Mouse (Mus musculus) lung, postnatal 0 days (tissue): ENCODE data around the gene Rrnad1. TPM values are rescaled to one million over a fixed set of nuclear protein-coding genes. Genes with fewer than 3 reads are reported as not detected.
A peak's percentile ranks its signal among the peaks of the same experiment; 100 is the strongest.

Experiments
- ATAC-seq: fragments of 200-750 bp; cut with Nextera tagmentation; 2 replicates; pipeline ENCODE4 v1.8.0; 2017; ENCODE audit warnings: moderate library complexity
- DNase-seq: peaks from one replicate; pipeline ENCODE4 v3.0.0-alpha.2; 2016; ENCODE audit warnings: low spot score
- H3K27ac ChIP-seq: fragments of 300-500 bp; sonication (generic); 2 replicates; pipeline ENCODE4 v1.5.1; 2014; ENCODE audit warnings: antibody characterized with exemption, mild to moderate bottlenecking, low read length, mixed read lengths
- H3K27me3 ChIP-seq: fragments of 300-500 bp; sonication (generic); replicated peaks from 2 replicates; pipeline ENCODE4 v1.6.1; 2014; ENCODE audit warnings: low read length, mixed read lengths; ENCODE audit not compliant: insufficient read depth
- H3K36me3 ChIP-seq: fragments of 300-500 bp; sonication (generic); 2 replicates; pipeline ENCODE4 v1.6.1; 2014; ENCODE audit warnings: low read length, mixed read lengths; ENCODE audit not compliant: insufficient read depth
- H3K4me1 ChIP-seq: fragments of 300-500 bp; sonication (generic); 2 replicates; pipeline ENCODE4 v1.6.1; 2014; ENCODE audit warnings: antibody characterized with exemption, low read depth, low read length, mixed read lengths; ENCODE audit not compliant: insufficient read depth
- H3K4me2 ChIP-seq: fragments of 300-500 bp; sonication (generic); replicated peaks from 2 replicates; pipeline ENCODE4 v1.6.1; 2014; ENCODE audit warnings: low read depth, mild to moderate bottlenecking, low read length, moderate library complexity, mixed read lengths
- H3K4me3 ChIP-seq: fragments of 300-500 bp; sonication (generic); 2 replicates; pipeline ENCODE4 v1.5.1; 2014; ENCODE audit warnings: low read depth, low read length
- H3K9ac ChIP-seq: fragments of 300-500 bp; sonication (generic); replicated peaks from 2 replicates; pipeline ENCODE4 v1.6.1; 2014; ENCODE audit warnings: low read depth, mild to moderate bottlenecking
- H3K9me3 ChIP-seq: fragments of 300-500 bp; sonication (generic); 2 replicates; pipeline ENCODE4 v1.6.1; 2016; ENCODE audit warnings: low read length, mixed read lengths
- CTCF ChIP-seq: IDR thresholded peaks from 2 replicates; pipeline ENCODE4 v1.5.1; 2016; ENCODE audit warnings: antibody characterized with exemption, mild to moderate bottlenecking
- EP300 ChIP-seq: IDR thresholded peaks from 2 replicates; pipeline ENCODE4 v1.6.1; 2016; ENCODE audit warnings: antibody characterized with exemption, mild to moderate bottlenecking, control low read depth
- WGBS: fragments of 180-500 bp; shearing (Covaris S2); extraction: QIAGEN DNeasy Blood & Tissue Kit; methylation state at CpG from one replicate; pipeline ENCODE4 v1.1.7; 2014; 5-methylcytosine and 5-hydroxymethylcytosine counted together
- polyA plus RNA-seq: library from polyadenylated mRNA; unstranded; fragments of >200 nt; fragmentation: Nextera tagmentation; extraction: Ambion mirVana; gene quantifications from 2 replicates; pipeline ENCODE4 v1.2.1, GENCODE M21; 2015

Gene Rrnad1
- polyA plus RNA-seq, 1 experiment from 2014 or later, result 11.2 TPM

DNA sequence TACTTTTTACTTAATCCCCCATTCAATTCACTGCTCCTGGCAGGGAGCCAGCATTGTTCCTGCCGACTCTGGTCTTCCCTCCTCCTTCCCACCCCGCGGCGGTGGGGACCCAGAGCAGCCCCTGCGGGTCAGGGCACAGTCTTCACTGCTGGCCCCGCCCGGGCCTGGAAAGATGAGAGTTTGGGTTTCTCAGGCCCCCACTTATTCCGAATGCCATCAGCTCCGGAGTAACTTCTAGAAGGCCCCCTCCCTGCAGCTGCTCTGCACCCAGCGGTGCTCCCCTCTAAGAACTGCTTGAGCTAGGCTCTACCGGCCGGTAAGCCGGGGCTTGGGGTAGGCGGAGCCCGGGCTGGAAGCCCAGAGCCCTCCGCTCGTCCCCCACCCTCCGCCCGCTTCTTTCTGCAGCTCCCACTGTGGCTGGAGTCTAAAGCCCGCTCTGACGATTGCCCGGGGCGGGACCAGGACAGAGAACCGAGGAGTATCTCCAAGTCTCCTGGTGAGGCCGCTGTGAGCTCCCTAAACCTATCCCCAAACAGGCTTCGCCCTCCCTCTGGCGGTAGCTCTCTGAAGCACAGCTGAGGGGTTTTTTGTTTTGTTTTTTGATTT is 30.2 kb upstream of the Rrnad1 start:
- TF ChIP-seq CTCF, result peak; percentile 98
- no peak for TF ChIP-seq EP300
- Histone ChIP-seq H3K4me3 (peak overlapping the region; percentile 49), H3K36me3 (no peaks in the 10 kb centered on the region), H3K27ac (peak overlapping the region; percentile 51; the same call in 1 of the 2 replicates), H3K9ac (peak overlapping the region; percentile 32; the same call in 1 of the 2 replicates), H3K27me3 (no peaks in the 10 kb centered on the region), H3K9me3 (no peaks in the 10 kb centered on the region), H3K4me2 (peak overlapping the region; percentile 92), H3K4me1 (no peaks in the 10 kb centered on the region; the same call in 1 of the 2 replicates)
- peak; percentile 98 for DNase-seq
- WGBS, result 2% methylated on average over 27 of the region's 27 CpGs
- peak; percentile 98 for ATAC-seq

DNA sequence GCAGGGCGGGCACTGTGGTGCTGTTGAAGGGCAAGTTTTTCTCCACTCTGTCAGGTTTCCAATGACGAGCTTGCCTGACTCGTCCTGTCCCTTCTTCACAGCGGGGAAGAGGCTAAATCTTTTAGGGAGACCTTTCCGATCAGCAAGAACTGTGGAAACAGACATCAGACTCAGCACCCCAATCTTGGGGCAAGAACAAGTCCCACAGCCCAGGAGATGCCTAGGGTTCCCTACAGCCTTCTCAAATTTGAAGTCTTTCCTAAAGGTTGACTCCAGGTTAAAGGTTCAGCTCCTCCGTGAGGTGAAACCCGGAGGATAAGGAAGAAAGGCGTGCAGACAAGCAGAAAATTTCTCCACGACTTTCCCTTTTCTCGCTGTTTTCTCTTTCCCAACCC is 29.7 kb upstream of the Rrnad1 start:
- Histone ChIP-seq H3K9me3 (no peaks in the 10 kb centered on the region), H3K4me2 (peak overlapping the region; percentile 92), H3K27ac (peak overlapping the region; percentile 51; the same call in 1 of the 2 replicates), H3K27me3 (no peaks in the 10 kb centered on the region), H3K36me3 (no peaks in the 10 kb centered on the region), H3K9ac (peak overlapping the region; percentile 32; the same call in 1 of the 2 replicates), H3K4me1 (no peaks in the 10 kb centered on the region; the same call in 1 of the 2 replicates), H3K4me3 (peak overlapping the region; percentile 49)
- no peak for ATAC-seq
- 6% methylated on average over 10 of the region's 10 CpGs for WGBS
- TF ChIP-seq CTCF (no peak), EP300 (no peak)
- no peak for DNase-seq

DNA sequence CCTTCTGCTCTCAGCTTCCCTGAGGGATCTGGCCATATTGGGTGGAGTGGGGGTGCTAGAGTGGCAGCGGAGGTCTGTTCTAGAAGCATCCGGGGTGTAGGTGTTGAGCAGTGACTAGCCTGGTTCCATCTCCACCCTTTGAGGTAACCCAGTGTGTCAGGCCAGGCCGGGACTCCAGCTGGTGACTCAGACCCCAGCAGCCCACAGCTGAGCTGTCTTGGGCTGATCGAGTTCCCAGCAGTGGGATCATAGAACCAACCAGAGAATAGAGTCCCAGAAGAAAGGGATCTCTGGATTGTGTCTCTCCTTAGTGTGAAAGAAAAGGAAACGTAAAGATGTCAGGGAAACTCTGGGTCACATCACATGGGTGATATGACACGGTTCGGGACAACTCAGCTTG is 28.9 kb upstream of the Rrnad1 start:
- Histone ChIP-seq H3K4me2 (no peak overlapping the region), H3K9ac (no peak overlapping the region), H3K36me3 (no peaks in the 10 kb centered on the region), H3K9me3 (no peaks in the 10 kb centered on the region), H3K4me3 (no peak overlapping the region), H3K4me1 (no peaks in the 10 kb centered on the region; the same call in 1 of the 2 replicates), H3K27me3 (no peaks in the 10 kb centered on the region), H3K27ac (no peak overlapping the region)
- WGBS, result 73% methylated on average over 7 of the region's 7 CpGs
- DNase-seq (no peak), ATAC-seq (no peak)
- TF ChIP-seq CTCF, result no peak
- no peak for TF ChIP-seq EP300

DNA sequence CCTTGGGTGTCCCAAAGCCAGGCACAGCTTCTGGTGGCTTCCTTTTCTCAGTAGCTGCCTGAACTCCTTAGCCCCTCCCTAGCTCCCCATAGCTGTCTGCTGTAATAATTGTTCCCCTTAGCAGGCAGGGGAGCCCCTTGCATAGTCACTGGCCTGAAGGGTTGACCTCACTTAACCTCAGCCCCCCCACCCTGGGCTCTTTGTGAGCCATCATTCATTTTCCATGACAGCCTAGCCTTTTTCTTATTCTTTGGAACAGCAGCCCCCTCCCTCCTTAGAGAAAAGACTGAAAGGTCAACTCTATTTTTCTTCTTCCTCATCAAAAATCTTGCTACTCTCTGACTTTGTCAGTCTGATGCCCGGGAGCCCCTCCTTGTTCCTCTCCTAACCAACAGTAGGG is 28.4 kb upstream of the Rrnad1 start:
- TF ChIP-seq EP300 (no peak), CTCF (no peak)
- H3K36me3 ChIP-seq, result no peaks in the 10 kb centered on the region
- no peak for ATAC-seq
- no peak overlapping the region for H3K27ac ChIP-seq
- no peak overlapping the region for H3K4me3 ChIP-seq
- no peak overlapping the region for H3K9ac ChIP-seq
- no peaks in the 10 kb centered on the region for H3K9me3 ChIP-seq
- H3K4me1 ChIP-seq, result no peaks in the 10 kb centered on the region; the same call in 1 of the 2 replicates
- DNase-seq, result no peak
- no peaks in the 10 kb centered on the region for H3K27me3 ChIP-seq
- 28% methylated on average over 1 of the region's 1 CpGs for WGBS
- H3K4me2 ChIP-seq, result no peak overlapping the region

DNA sequence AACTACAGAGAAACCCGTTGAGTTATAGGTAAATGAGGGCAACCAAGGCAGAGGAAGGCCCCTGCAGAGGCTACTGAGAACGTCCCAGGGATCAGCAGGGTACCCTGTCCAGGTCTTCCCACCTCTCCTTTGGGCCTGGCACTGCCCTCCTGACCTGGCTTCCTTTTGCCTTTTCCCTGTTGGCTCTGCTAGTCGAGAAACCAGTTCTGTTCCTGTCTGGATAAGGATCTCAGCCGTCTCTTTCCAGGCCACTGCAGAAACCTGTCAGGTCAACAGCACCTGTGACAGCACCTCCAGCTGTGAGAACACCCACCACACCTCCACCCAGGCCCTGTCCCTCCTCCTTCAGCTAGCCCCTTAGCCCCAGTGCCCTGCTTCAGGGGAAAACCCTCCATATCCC is 28.0 kb upstream of the Rrnad1 start:
- WGBS, result 25% methylated on average over 4 of the region's 4 CpGs
- H3K9ac ChIP-seq, result no peak overlapping the region
- no peak overlapping the region for H3K4me2 ChIP-seq
- no peaks in the 10 kb centered on the region for H3K27me3 ChIP-seq
- no peak overlapping the region for H3K4me3 ChIP-seq
- no peaks in the 10 kb centered on the region; the same call in 1 of the 2 replicates for H3K4me1 ChIP-seq
- TF ChIP-seq CTCF (no peak), EP300 (no peak)
- H3K27ac ChIP-seq, result no peak overlapping the region
- no peaks in the 10 kb centered on the region for H3K36me3 ChIP-seq
- no peak for DNase-seq
- no peak for ATAC-seq
- no peaks in the 10 kb centered on the region for H3K9me3 ChIP-seq

- no peak overlapping the region for H3K27ac ChIP-seq
Measured at GRCm38 (mm10) chr3:87958056-87958455, 27.5 kb upstream of the Rrnad1 start.

More at GRCm38 (mm10) chr3:87958056-87958455, 27.5 kb upstream of the Rrnad1 start:
- Histone ChIP-seq H3K4me3 (no peak overlapping the region), H3K9ac (no peak overlapping the region), H3K4me1 (no peaks in the 10 kb centered on the region; the same call in 1 of the 2 replicates), H3K9me3 (no peaks in the 10 kb centered on the region), H3K27me3 (no peaks in the 10 kb centered on the region), H3K4me2 (no peak overlapping the region), H3K36me3 (no peaks in the 10 kb centered on the region)
- ATAC-seq (no peak), DNase-seq (no peak)
- TF ChIP-seq EP300 (no peak), CTCF (no peak)
- WGBS, result 64% methylated on average over 1 of the region's 1 CpGs
